Mouse (Mus musculus) liver, postnatal 0 days (tissue): ENCODE measurements around the gene Nr1d1.

Experiments used
- CTCF ChIP-seq: sonication (generic); IDR thresholded peaks from 2 replicates; pipeline ENCODE4 v1.5.1; 2016; ENCODE audit warnings: antibody characterized with exemption, low read depth
- EP300 ChIP-seq: IDR thresholded peaks from 2 replicates; pipeline ENCODE4 v1.6.1; 2016; ENCODE audit warnings: antibody characterized with exemption, low read depth, mild to moderate bottlenecking

DNA sequence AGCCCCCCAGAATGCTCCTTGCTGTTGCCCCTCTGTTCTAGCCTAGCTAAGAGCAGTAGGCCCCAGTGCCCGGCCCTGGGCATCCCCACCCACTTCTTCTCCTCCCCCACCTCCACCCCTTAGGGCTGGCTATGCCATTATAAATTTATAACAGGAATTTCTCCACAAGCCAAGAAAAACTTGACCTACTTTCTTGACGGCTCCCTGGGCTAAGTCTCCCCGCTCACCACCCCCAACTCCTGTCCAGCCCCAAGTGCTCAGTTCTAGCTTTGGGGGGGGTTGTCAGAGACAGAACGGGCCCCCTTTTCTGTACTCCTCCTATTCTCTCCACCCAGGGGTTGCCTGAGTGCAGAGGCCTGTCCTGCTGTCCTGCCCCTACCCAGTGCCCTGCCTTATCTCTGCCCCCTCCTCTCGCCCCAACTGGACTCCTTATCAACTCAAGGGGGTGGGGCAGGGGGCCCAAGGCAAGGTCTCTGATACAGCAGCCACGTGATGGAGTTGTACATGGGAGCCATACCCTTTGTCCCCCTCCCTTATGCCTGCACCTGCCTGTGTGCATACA lies 23.8 kb downstream of the Nr1d1 start:
- TF ChIP-seq CTCF: no peak
- TF ChIP-seq EP300: no peak
